Mouse (Mus musculus): ENCODE data around the gene E2f4. TPM values are rescaled to one million over a fixed set of nuclear protein-coding genes. Genes with fewer than 3 reads are reported as not detected.
A peak's percentile ranks its signal among the peaks of the same experiment; 100 is the strongest.

The E2f4 gene
- total RNA-seq, 2 experiments from 2014 or later, result 32.9 to 35.1 TPM

- DNase-seq (ENCODE audit: low spot score in 2 of 2), result peak; percentile 86 to 93
- intact Hi-C loops (cut with DNase I), result loop anchor here (1.0 kb wide), 1 partner anchor 21 kb away; the partner anchor contains the start of gene 4931428F04Rik
These were observed 29.0 kb upstream of the E2f4 start for GRCm38 (mm10) chr8:105268342-105269074.

- intact Hi-C loops (cut with DNase I), result no loop called here
- no peak for DNase-seq (ENCODE audit: low spot score in 2 of 2)
These were observed 28.4 kb upstream of the E2f4 start for GRCm38 (mm10) chr8:105269075-105269458.

GRCm38 (mm10) chr8:105269461-105269947 lies 28.0 kb upstream of the E2f4 start, which contains the start of gene Hsf4:
TSS of gene Hsf4 (plus strand) at chr8:105269801.
- DNase-seq (ENCODE audit: low spot score in 2 of 2), result peak; percentile 47 to 55
- intact Hi-C loops (cut with DNase I), result no loop called here

- intact Hi-C loops (cut with DNase I), result no loop called here
- no peak for DNase-seq (ENCODE audit: low spot score in 2 of 2)
These were observed 27.2 kb upstream of the E2f4 start for GRCm38 (mm10) chr8:105270101-105270915.

DNA sequence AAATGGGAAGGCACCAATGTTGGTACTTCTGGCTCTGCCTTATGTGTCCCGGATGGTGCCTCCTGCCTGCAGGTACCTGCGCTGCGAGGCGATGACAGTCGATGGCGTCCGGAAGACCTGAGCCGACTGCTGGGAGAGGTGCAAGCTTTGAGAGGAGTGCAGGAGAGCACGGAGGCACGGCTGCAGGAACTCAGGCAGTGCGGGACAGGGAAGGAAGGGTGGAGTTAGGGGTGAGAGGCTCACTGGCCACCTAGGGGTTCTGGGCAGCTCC lies 26.6 kb upstream of the E2f4 start:
- intact Hi-C loops (cut with DNase I), result no loop called here
- DNase-seq (ENCODE audit: low spot score in 2 of 2), result no peak

GRCm38 (mm10) chr8:105275387-105275786 lies 22.1 kb upstream of the E2f4 start:
- no peak for DNase-seq (ENCODE audit: low spot score in 2 of 2)
- intact Hi-C loops (cut with DNase I), result no loop called here

GRCm38 (mm10) chr8:105275840-105276239 lies 21.6 kb upstream of the E2f4 start, which contains the start of gene Nol3:
TSS of gene Nol3 (plus strand) at chr8:105276140.
- intact Hi-C loops (cut with DNase I), result no loop called here

DNA sequence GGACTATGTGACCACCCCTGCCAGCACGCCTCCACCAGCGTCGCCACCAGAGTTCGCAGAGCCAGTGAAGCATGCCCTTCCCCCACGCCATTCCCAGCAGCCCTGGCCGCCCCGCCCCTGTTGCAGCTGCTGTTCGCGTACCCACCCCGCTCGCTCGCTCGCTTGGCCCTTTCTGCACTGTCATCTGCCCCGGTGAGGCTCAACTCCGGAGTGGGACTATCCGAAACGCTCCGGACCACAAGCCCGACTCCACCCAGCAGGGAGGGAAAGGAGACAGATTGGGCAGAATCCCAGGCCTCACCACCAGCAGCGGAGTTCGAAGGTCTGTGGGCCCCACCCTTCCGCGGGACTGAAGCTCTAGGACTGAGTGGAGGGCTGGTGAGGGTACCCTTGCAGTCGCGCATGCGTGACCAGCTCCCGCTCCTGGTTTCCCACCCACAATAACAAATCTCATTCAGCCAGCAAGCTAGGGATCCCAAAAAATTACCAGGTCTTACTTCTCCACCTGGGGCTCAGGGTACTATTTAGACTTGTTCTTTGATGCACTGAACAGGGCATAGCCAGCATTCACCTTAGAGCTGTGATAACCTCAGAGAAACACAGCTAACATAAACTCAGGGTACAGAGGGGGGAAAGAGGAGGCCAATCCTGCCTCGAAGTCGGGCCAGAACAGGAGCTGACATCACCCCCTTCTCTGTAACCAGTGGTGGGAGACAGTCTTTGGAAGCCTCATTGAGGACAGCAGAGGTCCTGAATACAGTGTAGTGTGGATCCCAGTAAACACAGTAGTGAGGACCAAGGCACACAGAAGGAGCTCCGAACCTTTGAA lies 21.0 kb upstream of the E2f4 start:
- peak in 1 of 2 experiments; percentile 48 for DNase-seq (ENCODE audit: low spot score in 2 of 2)
- intact Hi-C loops (cut with DNase I), result no loop called here

More at GRCm38 (mm10) chr8:105275840-105276239, 21.6 kb upstream of the E2f4 start, which contains the start of gene Nol3:
- DNase-seq (ENCODE audit: low spot score in 2 of 2), result no peak

DNA sequence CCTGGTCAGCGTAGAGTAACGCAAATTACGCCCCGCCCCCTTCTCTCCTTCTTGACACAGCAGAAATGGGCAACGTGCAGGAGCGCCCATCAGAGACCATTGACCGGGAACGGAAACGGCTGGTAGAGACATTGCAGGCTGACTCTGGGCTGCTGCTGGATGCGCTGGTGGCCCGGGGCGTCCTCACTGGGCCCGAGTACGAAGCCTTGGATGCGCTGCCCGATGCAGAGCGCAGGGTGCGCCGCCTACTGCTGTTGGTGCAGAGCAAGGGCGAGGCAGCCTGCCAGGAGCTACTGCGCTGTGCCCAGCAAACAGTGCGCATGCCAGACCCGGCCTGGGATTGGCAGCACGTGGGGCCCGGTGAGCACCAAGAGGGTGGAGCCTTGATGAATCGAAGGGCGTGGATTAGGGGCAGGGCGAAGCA lies 18.5 kb upstream of the E2f4 start:
- intact Hi-C loops (cut with DNase I), result no loop called here
- DNase-seq (ENCODE audit: low spot score in 2 of 2), result peak; percentile 84 to 90

DNA sequence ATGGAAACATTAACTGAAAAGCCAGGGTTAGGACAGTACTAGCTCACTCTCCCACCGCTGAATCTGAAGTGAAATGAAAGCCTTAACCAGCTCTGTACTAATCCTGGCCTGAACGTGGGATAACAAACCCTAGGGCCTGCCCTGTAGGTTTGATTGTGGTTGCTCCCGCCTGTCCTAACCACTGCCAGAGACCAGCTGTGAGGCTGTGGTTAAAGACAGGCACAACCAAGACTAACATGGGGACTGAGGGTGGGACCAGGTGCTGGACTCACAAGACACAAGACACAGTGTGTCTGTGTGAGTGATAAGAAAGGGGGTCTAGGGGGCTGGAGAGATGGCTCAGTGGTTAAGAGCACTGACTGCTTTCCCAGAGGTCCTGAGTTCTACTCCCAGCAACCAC lies 16.9 kb upstream of the E2f4 start:
- intact Hi-C loops (cut with DNase I), result no loop called here
- DNase-seq (ENCODE audit: low spot score in 2 of 2), result no peak

DNA sequence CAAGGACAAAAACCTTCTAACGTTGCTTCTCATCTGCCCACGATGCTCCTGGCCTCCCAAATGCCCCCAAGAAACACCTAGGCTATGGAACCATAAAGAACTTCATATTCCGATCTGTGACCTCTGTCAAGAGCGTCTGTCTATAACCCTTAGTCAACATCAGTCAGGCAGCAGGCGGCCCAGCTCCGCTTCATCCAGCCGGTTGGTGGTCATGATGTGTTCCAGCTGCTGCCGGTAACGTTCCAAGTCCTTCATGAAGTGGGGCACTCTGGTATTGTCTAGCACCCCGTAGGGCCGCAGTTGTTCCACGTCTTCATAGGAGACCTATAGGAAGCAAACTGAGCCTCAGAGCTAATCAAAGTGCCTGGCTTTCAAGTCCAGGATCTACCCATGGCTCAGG lies 15.6 kb upstream of the E2f4 start:
- DNase-seq (ENCODE audit: low spot score in 2 of 2), result no peak
- intact Hi-C loops (cut with DNase I), result no loop called here

DNA sequence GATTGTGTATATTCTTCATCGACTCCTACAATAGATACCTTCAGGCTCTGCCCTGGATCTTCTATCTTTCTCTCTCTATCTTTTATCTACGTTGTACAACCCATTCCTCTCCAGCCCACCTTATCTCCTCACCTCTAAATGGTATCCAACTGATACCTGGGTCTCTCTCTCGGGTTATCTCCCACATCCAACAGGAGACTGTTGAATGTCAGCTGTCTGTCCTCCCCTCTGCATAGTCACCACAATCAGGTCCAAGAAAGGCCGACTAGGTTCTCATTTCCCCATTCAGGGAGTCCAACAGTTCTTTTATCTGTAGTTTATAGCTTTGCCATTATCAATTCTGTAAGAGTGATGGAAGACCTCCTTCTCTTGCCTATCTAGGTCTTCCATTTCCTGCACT lies 15.2 kb upstream of the E2f4 start:
- intact Hi-C loops (cut with DNase I), result no loop called here
- no peak for DNase-seq (ENCODE audit: low spot score in 2 of 2)

DNA sequence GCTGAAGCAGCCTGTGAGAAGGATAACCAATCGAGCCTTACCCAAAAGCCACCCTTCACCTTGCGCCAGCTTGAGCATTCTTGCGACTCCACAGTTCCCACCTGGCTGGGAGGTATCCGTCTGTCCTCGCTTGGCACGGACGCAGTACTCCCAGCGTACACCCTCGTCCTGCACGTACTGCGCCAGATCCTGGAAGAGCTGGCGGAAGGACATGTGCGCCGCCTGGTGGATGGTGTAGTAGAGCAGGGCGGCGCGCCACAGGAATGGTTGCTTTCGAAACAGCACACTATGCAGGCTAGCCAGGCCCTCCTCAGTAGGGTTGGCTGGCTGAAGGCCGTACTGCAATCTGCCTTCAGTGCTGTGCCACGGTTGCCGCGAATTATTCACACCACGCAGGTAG lies 14.4 kb upstream of the E2f4 start:
- intact Hi-C loops (cut with DNase I), result no loop called here

GRCm38 (mm10) chr8:105285514-105285913 lies 11.9 kb upstream of the E2f4 start:
- intact Hi-C loops (cut with DNase I), result no loop called here
- DNase-seq (ENCODE audit: low spot score in 2 of 2), result no peak

More for the DNA sequence above, 14.4 kb upstream of the E2f4 start:
- DNase-seq (ENCODE audit: low spot score in 2 of 2), result no peak

GRCm38 (mm10) chr8:105286907-105287306 lies 10.6 kb upstream of the E2f4 start:
- intact Hi-C loops (cut with DNase I), result no loop called here
- no peak for DNase-seq (ENCODE audit: low spot score in 2 of 2)

- intact Hi-C loops (cut with DNase I), result no loop called here
- DNase-seq (ENCODE audit: low spot score in 2 of 2), result no peak
These were observed 9.2 kb upstream of the E2f4 start for GRCm38 (mm10) chr8:105288231-105288630.

GRCm38 (mm10) chr8:105288958-105289732 lies 8.3 kb upstream of the E2f4 start:
- peak; percentile 96 to 97 for DNase-seq (ENCODE audit: low spot score in 2 of 2)
- intact Hi-C loops (cut with DNase I), result loop anchor here (1.0 kb wide), 1 partner anchor 21 kb away; no protein-coding TSS in a partner anchor

DNA sequence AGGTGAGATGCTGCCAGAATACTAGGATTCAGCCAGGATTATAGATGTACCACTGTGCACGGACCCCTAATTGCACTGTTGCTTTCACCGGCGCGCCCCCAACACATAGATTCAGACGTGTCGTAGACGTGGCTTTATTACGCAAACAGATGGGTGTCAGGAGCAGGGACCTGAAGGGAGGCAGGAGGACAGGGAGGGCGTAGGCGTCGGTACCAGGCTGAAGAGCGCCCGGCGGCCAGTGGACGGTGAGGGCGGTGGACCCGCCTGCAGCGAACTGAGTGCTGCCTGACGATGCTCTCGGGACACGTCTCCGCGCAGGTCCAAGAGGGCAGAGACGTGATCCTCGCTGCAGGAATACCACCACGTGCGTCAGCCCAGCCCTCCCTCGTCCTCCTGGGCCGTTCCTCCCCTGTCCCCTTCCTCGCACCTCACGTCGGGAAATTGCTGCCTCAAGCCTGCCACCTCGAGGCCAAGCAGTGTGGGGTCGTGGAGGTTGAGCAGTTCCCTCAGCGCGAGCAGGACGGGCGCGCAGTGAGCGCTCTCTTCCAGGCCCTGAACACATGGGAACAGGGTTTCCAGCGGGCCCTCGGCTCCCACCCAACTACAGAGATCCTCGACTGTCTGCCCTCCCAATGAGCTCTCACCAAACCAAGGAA lies 7.5 kb upstream of the E2f4 start, which contains the start of gene 4931428F04Rik:
Gene 4931428F04Rik, minus strand, starts transcription at position 60 of the 656 bp plus-strand sequence.
- intact Hi-C loops (cut with DNase I), result loop anchor here (1.0 to 2.0 kb wide), 2 partner anchors 22 to 635 kb away; no protein-coding TSS in a partner anchor
- peak; percentile 38 to 47 for DNase-seq (ENCODE audit: low spot score in 2 of 2)

All from left cerebral cortex, postnatal 25 days (tissue).